Mouse (Mus musculus) erythroblast, embryonic 14.5 days (primary cell): ENCODE data around the gene Mfsd4a. TPM values are rescaled to one million over a fixed set of nuclear protein-coding genes. Genes with fewer than 3 reads are reported as not detected.

ENCODE experiments used
- H3K27me3 ChIP-seq: 2 replicates; pipeline ENCODE4 v1.6.1; 2012; ENCODE audit warnings: inconsistent platforms; ENCODE audit not compliant: control insufficient read depth
- H3K36me3 ChIP-seq: 2 replicates; pipeline ENCODE4 v1.6.1; 2012; ENCODE audit warnings: mild to moderate bottlenecking, inconsistent platforms; ENCODE audit not compliant: control insufficient read depth
- H3K4me1 ChIP-seq: 2 replicates; pipeline ENCODE4 v1.6.1; 2012; ENCODE audit warnings: inconsistent platforms; ENCODE audit not compliant: control insufficient read depth
- H3K4me3 ChIP-seq: replicated peaks from 2 replicates; pipeline ENCODE3; 2012; ENCODE audit warnings: moderate library complexity, mild to moderate bottlenecking, inconsistent platforms
- H3K9me3 ChIP-seq: 2 replicates; pipeline ENCODE4 v1.6.1; 2012; ENCODE audit warnings: low read length, inconsistent platforms, mixed read lengths; ENCODE audit not compliant: control insufficient read depth
- GATA1 ChIP-seq: IDR thresholded peaks from 2 replicates; pipeline ENCODE4 v1.6.1; 2012; ENCODE audit warnings: low read length, inconsistent platforms, mixed read lengths
- TAL1 ChIP-seq: IDR thresholded peaks from 3 replicates; pipeline ENCODE4 v1.6.1; 2012; ENCODE audit warnings: low read length, inconsistent platforms, mixed read lengths
- polyA plus RNA-seq: library from polyadenylated mRNA; stranded (reverse); fragments of >175 nt; gene quantifications from 2 replicates; pipeline ENCODE4 v1.2.3, GENCODE M21; 2012

Gene Mfsd4a
- polyA plus RNA-seq, 1 experiment, result not detected

GRCm38 (mm10) chr1:131987432-131987831 lies 80.4 kb downstream of the Mfsd4a start:
- no peak for TF ChIP-seq GATA1
- Histone ChIP-seq H3K4me1 (no peaks in the 10 kb centered on the region), H3K27me3 (no peaks in the 10 kb centered on the region), H3K4me3 (no peak overlapping the region), H3K36me3 (no peaks in the 10 kb centered on the region), H3K9me3 (no peaks in the 10 kb centered on the region)

GRCm38 (mm10) chr1:131983806-131984205 lies 84.1 kb downstream of the Mfsd4a start:
- H3K4me3 ChIP-seq, result no peak overlapping the region
- TF ChIP-seq GATA1 (no peak), TAL1 (no peak)
- no peaks in the 10 kb centered on the region for H3K4me1 ChIP-seq
- H3K9me3 ChIP-seq, result no peaks in the 10 kb centered on the region
- H3K36me3 ChIP-seq, result no peaks in the 10 kb centered on the region; the same call in 1 of the 2 replicates
- no peaks in the 10 kb centered on the region for H3K27me3 ChIP-seq

GRCm38 (mm10) chr1:131982907-131983306 lies 85.0 kb downstream of the Mfsd4a start:
- Histone ChIP-seq H3K27me3 (no peaks in the 10 kb centered on the region), H3K9me3 (no peaks in the 10 kb centered on the region), H3K36me3 (no peaks in the 10 kb centered on the region; the same call in 1 of the 2 replicates), H3K4me3 (no peak overlapping the region), H3K4me1 (no peaks in the 10 kb centered on the region)
- TF ChIP-seq TAL1 (no peak), GATA1 (no peak)

DNA sequence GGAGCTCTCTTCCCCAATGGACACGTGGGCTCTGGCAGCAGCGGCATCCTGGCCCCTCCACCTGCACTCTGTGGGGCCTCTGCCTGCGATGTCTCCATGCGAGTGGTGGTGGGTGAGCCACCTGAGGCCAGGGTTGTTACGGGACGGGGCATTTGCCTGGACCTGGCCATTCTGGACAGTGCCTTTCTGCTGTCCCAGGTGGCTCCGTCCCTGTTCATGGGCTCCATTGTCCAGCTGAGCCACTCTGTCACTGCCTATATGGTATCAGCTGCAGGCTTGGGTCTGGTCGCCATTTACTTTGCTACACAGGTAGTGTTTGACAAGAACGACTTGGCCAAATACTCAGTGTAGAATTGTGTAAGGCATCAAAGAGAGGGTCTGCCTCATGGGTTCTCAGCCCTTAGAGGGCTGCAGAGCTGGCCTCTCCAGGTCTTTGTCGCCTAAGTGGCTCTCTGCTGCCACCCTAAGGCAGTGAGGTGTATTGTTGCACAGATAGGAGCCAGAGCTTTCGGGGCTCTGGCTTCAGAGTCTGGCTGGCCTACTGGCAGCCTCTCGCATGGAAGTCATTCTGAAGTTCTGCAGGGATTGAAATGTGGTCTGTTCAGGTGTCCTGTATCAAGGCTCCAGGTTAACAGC lies 86.4 kb downstream of the Mfsd4a start:
- Histone ChIP-seq H3K4me1 (no peaks in the 10 kb centered on the region), H3K27me3 (no peaks in the 10 kb centered on the region), H3K9me3 (no peaks in the 10 kb centered on the region), H3K36me3 (no peaks in the 10 kb centered on the region; the same call in 1 of the 2 replicates), H3K4me3 (no peak overlapping the region)
- TF ChIP-seq TAL1, result no peak
- TF ChIP-seq GATA1, result no peak

GRCm38 (mm10) chr1:131980471-131980870 lies 87.4 kb downstream of the Mfsd4a start:
- no peak for TF ChIP-seq GATA1
- H3K4me1 ChIP-seq, result no peaks in the 10 kb centered on the region
- no peaks in the 10 kb centered on the region for H3K27me3 ChIP-seq
- H3K9me3 ChIP-seq, result no peaks in the 10 kb centered on the region
- no peaks in the 10 kb centered on the region; the same call in 1 of the 2 replicates for H3K36me3 ChIP-seq
- no peak overlapping the region for H3K4me3 ChIP-seq

GRCm38 (mm10) chr1:131976886-131977285 lies 91.0 kb downstream of the Mfsd4a start:
- no peaks in the 10 kb centered on the region for H3K9me3 ChIP-seq
- TF ChIP-seq TAL1 (no peak), GATA1 (no peak)
- no peaks in the 10 kb centered on the region; the same call in 1 of the 2 replicates for H3K36me3 ChIP-seq
- H3K27me3 ChIP-seq, result no peaks in the 10 kb centered on the region
- H3K4me1 ChIP-seq, result no peaks in the 10 kb centered on the region
- no peak overlapping the region for H3K4me3 ChIP-seq

- H3K27me3 ChIP-seq, result no peaks in the 10 kb centered on the region
- H3K4me3 ChIP-seq, result no peak overlapping the region
- H3K9me3 ChIP-seq, result no peaks in the 10 kb centered on the region
- no peaks in the 10 kb centered on the region; the same call in 1 of the 2 replicates for H3K36me3 ChIP-seq
- H3K4me1 ChIP-seq, result no peaks in the 10 kb centered on the region; the same call in none of the 2 replicates
- TF ChIP-seq GATA1 (no peak), TAL1 (no peak)
These were observed 93.9 kb downstream of the Mfsd4a start for GRCm38 (mm10) chr1:131973991-131974390.

Other genes with a start within 250 kb of the Mfsd4a start
- gene Slc41a1, start 240.6 kb downstream of the Mfsd4a start, polyA plus RNA-seq, result 0.06 and 0.17 TPM in 2 replicates
- gene Rab29, start 200.8 kb downstream of the Mfsd4a start, polyA plus RNA-seq, result 0.15 and 0.17 TPM in 2 replicates
- 1.1 and 1.3 TPM in 2 replicates for gene Nucks1, start 157.5 kb downstream of the Mfsd4a start, polyA plus RNA-seq
- gene Slc45a3, start 105.1 kb downstream of the Mfsd4a start, polyA plus RNA-seq, result 0.02 and 0.03 TPM in 2 replicates
- gene Elk4, start 60.5 kb downstream of the Mfsd4a start, polyA plus RNA-seq, result 0.15 and 0.38 TPM in 2 replicates
- gene Cdk18, start 71.6 kb upstream of the Mfsd4a start, polyA plus RNA-seq, result not detected in 2 replicates
- not detected in 2 replicates for gene Lemd1, start 123.4 kb upstream of the Mfsd4a start, polyA plus RNA-seq
- gene AC124108.1, start 123.4 kb upstream of the Mfsd4a start, polyA plus RNA-seq, result 0.01 TPM in 1 of 2 replicates, not detected in the other
- not detected in 2 replicates for gene Gm10188, start 161.7 kb upstream of the Mfsd4a start, polyA plus RNA-seq
- gene Klhdc8a, start 230.6 kb upstream of the Mfsd4a start, polyA plus RNA-seq, result not detected in 2 replicates
- 0.02 TPM in 1 of 2 replicates, not detected in the other for gene Nuak2, start 248.1 kb upstream of the Mfsd4a start, polyA plus RNA-seq